Mouse (Mus musculus): Measurements from ENCODE around the gene Drg1. TPM values are rescaled to one million over a fixed set of nuclear protein-coding genes. Genes with fewer than 3 reads are reported as not detected.
A peak's percentile ranks its signal among the peaks of the same experiment; 100 is the strongest.
"Not testable (repeated sequence)": the region's sequence is repeated elsewhere in the genome, so short reads cannot be mapped to it uniquely, and the experiment has no call there.

Drg1 gene
- polyA plus RNA-seq, 2 experiments from 2014 or later, result 175 to 190 TPM

DNA sequence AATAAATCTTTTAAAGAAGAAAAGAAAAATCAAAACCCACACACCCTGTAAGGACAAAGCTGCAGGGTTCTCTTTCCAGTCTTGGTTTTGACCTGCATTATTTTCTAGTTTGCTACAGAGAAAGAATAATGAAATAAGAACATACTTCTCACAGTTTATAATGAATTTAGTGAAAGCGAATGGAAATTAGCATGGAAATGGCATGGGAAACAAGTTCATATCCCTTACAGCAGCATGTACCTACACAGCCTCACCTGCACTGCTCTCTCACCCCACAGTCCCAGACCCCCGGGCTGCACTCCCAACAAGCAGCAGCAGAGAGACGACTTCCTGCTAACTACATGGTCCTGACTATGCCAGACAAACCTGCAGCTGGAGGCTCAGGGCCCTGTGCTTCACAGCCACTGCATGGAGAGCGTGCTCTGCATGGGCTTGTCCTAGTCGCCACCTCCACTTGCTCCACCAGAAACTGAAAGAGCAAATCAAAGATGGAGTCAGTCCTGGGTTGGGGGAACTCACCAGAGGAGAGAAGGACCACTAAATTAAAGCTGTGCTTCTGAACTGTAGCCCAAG, 100.9 kb downstream of the Drg1 start:
- ATAC-seq, result peak; percentile 21

- peak; percentile 53 for ATAC-seq
Measured at GRCm38 (mm10) chr11:3163661-3164060, 102.6 kb downstream of the Drg1 start.

GRCm38 (mm10) chr11:3163122-3163521, 103.1 kb downstream of the Drg1 start:
- not testable (repeated sequence) for ATAC-seq

GRCm38 (mm10) chr11:3162236-3162897, 103.8 kb downstream of the Drg1 start:
- ATAC-seq, result peak; percentile 5

- not testable (repeated sequence) for ATAC-seq
Measured at GRCm38 (mm10) chr11:3161370-3161769, 104.8 kb downstream of the Drg1 start.

GRCm38 (mm10) chr11:3158800-3159199, 107.4 kb downstream of the Drg1 start:
- ATAC-seq, result not testable (repeated sequence)

- ATAC-seq, result not testable (repeated sequence)
Measured at GRCm38 (mm10) chr11:3157996-3158395, 108.2 kb downstream of the Drg1 start.

- not testable (repeated sequence) for ATAC-seq
Measured at GRCm38 (mm10) chr11:3156991-3157390, 109.2 kb downstream of the Drg1 start.

DNA sequence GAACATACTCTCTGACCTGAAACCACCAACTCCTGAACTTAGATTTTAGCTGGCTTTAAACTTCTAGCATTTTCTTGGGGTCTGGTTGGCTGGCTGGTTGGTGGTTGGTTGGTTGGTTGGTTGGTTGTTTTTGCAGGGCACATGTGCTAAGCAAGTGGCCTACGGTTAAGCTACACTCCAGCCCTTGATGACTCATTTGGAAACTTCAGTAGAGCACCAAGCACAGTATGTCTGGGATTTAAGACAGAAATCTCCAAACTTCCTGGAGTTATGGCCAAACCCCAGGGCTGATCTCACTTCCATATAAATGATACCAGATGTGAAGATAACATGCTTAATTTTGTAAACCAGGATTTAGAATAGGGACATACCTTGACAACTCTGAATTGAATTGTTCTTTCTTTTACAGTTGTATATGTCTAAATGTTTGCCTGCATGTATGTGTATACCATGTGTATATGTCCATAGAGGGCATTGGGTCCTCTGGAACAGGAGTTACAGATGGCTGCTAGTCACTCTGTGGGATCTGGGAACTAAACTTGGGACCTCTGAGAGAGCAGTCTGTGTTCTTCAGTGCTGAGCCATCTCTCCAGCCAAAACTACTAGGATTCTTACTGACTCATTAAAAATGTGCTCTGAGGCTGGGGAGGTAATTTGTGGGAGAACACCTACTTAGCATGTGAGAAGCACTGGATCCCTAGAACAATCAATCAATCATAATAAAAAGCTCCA, 112.4 kb downstream of the Drg1 start:
- peak; percentile 48 for ATAC-seq

- ATAC-seq, result peak; percentile 8
Measured at GRCm38 (mm10) chr11:3151358-3151757, 114.9 kb downstream of the Drg1 start.

DNA sequence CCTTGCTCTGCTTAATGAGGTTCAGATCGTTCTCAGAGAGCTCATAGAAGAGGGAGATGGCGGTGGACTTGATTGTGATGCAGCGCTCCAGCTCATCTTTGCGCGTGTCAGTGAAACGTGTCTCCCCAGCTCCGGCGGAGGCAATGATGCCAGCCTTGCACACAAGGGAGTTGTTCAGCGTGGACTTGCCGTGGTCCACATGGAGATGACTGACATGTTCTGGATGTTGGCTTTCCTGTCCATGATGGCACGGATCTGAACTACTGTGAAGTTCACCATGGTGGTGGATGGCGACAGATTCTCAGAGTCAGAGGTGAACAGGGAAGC, 115.6 kb downstream of the Drg1 start:
- ATAC-seq, result not testable (repeated sequence)

DNA sequence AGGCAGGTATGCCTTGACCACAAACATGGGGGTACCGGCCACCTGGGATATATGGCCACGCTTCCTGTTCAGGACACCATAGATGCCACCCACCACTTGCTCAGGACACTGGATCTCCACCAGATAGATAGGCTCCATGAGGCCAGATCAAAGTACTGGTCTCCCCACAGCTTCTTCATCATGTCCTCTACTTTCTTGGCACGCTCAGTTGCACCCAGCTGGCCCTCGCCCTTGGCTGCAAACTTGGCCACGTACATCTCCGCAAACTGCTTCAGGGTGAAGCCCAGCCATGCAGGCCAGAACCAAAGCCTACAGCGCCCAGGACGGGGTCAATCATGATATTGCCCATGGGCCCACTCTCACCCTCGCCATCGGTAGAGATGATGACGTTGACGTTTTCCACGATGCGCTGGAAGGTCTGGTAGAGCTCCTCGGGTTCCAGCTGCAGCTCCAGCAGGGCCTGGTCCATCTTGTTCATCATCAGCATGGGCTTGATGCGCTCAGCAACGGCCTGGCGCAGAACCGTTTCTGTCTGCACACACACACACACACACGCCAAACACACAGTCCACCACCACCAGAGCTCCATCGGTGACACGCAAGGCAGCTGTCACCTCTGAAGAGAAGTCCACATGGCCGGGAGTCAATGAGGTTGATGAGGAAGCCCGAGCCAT, 116.1 kb downstream of the Drg1 start:
- not testable (repeated sequence) for ATAC-seq

GRCm38 (mm10) chr11:3149471-3149870, 116.7 kb downstream of the Drg1 start:
- ATAC-seq, result not testable (repeated sequence)

GRCm38 (mm10) chr11:3146806-3147205, 119.4 kb downstream of the Drg1 start:
- ATAC-seq, result not testable (repeated sequence)

GRCm38 (mm10) chr11:3145359-3146165, 120.7 kb downstream of the Drg1 start:
- not testable (repeated sequence) for ATAC-seq

DNA sequence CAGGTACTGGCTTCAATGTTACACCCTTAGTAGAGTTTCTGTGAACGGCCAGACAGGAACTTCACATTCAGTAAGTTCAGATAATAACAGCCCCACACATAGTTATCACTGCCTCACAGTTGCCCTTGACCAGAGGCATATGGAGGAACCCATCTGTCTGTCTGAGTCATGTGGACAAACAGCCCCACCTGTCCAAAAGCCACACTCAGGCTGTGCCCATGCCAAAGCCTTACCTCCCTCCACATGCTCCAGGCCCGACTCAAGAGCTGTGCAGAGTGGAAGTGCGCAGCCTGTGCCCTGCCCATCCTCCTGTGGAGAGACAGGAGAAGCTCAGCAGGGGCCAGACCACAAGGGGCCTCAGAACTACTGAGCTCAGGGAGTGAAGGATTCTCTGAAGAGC, 122.2 kb downstream of the Drg1 start:
- not testable (repeated sequence) for ATAC-seq

- ATAC-seq, result peak; percentile 25
Measured at GRCm38 (mm10) chr11:3142413-3142812, 123.8 kb downstream of the Drg1 start.

- peak; percentile 1 for ATAC-seq
Measured at GRCm38 (mm10) chr11:3140967-3141535, 125.2 kb downstream of the Drg1 start.

DNA sequence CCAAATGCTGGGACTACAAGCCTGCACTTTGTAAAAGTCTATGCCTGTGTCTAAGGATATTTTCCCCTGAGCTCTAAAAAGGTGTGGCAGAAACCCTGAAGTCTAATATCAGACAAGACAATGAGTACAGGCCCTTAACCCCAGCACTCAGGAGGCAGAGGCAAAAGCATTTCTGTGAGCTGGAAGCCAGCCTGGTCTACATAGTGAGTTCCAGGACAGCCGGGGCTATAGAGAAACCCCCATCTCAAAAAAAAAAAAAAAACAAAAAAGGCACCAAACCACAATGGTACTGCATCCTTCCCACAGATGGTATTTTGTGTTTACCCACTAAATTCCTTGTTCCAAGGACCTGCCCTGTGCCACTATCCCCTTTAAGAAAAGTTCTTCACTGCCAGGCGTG, 127.9 kb downstream of the Drg1 start:
- ATAC-seq, result peak; percentile 1
